Mouse (Mus musculus) forelimb bud, embryonic 11.5 days (tissue): ENCODE results near the gene Nrap.

Source experiments
- DNase-seq: peaks from one replicate; pipeline ENCODE4 v3.0.0-alpha.2; 2012; ENCODE audit warnings: low read depth, low spot score

The Nrap gene

DNA sequence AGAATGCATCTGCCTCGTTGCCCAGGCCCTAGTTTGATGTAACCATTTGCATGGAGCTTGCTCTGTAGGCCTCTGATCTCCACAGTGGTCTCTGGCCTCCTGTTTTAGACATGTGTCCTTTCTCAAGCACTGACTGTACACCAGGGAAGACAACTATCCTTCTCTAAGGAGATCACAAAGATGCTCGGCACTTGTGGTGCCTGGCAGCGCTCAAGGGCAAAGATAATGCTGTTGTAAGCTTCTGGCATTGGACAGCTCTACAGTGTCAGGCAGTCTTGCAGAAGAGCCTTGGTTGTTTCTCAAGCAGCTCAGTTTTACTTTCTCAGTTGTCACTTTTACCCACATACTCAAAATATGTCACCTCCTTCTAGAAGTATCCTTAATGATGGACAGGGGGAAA, 73.3 kb downstream of the Nrap start:
- DNase-seq, result no peak

- DNase-seq, result no peak
Measured at GRCm38 (mm10) chr19:56300835-56301234, 89.0 kb downstream of the Nrap start.

GRCm38 (mm10) chr19:56297264-56297663, 92.6 kb downstream of the Nrap start:
- DNase-seq, result no peak

GRCm38 (mm10) chr19:56296668-56297067, 93.2 kb downstream of the Nrap start:
- DNase-seq, result no peak

DNA sequence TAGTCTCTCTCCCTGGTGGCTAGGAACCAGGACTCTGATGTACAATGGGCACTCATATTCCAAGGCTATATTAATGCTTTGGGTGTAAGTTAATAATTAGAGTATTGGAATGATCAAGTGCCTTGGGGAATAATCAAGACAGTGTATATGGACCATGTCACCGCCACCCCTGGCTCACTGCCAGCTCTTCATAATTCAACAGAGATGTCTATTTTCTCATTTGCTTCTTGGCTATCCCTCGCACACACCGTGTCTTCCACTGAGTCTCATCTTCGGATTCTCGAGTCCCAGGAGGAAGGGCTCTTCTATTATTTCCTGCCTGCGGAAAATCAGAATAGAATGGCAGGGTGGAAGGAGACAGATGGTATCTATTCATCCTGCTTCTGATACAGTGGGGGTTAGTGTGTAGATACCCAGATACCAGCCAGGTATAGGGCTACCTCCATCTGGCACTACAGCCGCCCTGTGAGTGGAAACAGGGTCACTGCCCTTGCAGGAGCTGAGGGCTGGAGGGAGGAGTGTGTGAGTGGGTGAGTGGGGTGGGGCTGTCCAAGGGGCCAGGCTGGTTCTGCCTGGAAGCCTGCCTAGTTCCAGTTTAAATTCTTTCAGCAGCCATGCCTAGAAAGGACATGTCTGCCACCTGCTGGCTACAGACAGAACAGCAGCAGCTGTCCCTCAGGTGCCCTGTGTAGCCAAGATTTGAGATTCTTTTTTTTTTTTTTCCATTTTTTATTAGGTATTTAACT, 95.0 kb downstream of the Nrap start:
- DNase-seq, result peak; percentile 73

DNA sequence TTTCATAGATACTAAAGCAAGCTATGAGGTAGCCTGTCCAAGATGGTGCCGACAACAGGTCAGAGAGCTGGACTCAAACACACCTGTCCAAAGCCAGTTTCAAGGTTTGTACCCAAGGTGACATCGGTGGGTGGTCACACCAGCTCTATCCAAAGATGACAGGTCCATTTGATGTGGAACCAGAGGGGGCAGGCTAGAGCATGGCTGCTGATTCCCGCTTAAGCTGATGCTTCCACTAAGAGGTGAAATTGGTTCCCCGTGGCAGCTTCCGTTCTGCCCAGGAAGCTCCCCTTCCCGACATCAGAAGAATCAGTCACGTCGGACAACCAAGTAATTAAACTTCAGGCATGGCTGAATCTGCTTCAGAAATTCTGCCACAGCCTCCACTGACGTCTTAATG, 97.5 kb downstream of the Nrap start:
- no peak for DNase-seq

DNA sequence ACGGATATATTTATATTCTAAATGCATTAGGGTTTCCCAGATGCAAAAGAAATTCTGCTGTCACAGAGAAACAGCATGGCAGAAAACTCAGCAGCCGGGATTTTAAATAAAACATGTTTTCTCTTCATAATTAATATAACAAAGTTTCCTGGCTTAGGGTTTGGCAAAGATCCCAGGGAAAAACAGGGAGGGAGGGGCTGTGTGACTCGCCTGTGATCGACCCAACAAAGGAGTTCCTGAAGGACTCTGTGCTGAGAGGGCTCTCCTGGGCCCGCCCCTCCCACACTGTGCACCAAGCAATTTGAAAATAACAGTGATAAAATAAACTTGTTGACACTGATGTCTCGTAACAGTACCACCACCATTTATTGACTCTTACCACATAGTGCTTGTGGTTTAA, 97.9 kb downstream of the Nrap start:
- DNase-seq, result no peak

GRCm38 (mm10) chr19:56289642-56290041, 100.2 kb downstream of the Nrap start:
- DNase-seq, result no peak

DNA sequence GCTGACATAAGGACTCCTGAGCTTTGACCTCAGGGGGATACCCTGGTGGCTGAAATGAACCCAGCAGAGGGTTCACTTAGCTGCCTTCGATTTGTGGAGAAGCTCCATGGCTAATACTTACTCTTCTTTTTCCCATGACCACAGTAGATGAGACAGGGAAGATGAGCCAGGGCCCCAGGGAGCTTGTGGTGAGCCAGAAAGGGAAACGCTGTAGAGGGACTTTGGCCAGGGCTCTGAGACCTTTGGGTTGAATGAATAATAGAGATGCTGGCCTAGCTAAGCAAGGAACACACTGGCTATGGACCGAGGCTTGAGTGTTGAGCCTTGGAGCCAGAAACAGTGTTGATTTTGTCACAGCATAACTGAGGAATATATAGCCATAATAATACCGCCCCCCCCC, 101.4 kb downstream of the Nrap start:
- DNase-seq, result no peak

- DNase-seq, result no peak
Measured at GRCm38 (mm10) chr19:56287580-56288367, 102.1 kb downstream of the Nrap start.

GRCm38 (mm10) chr19:56286866-56287265, 103.0 kb downstream of the Nrap start, which contains the start of gene Habp2:
Gene Habp2 (plus strand): TSS chr19:56287137.
- DNase-seq, result no peak

DNA sequence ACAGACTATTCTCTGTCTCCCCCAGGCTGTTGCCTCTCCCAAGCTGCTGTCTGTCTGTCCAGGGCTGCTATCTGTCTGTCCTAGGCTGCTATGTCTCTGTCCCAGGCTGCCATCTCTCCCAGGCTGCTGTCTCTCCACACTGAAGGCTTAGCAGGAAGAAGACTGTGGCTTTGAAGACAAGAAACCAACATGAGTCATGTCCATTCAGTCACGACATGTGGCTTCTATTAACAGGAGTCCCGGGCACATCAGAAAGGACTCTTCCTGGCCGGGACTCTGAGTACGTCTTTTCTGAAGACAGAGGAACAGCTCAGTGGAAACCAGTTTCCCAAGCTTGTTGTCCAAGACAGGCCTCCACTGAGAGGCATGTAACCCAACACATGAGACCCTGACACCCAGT, 104.6 kb downstream of the Nrap start:
- no peak for DNase-seq

DNA sequence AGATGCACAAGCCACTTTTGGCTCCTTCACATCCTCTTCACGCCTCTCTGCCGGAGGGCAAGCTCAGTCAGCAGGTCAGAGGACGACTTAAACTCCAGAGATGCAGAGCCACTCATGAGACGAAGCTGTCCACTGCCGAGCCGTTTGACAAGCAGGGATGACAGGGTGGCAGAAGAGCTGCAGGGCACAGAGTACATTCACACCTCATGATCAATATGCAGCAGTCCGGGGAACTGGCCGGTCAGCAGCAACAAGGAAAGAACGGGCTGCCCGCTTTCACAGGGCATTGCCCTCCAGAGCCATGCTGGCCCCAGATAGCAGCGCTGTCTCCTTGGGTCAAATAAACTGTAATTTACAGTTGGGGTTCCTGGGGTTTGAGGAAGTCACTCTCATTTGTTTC, 111.5 kb downstream of the Nrap start:
- DNase-seq, result no peak

- no peak for DNase-seq
Measured at GRCm38 (mm10) chr19:56277951-56278350, 111.9 kb downstream of the Nrap start.

DNA sequence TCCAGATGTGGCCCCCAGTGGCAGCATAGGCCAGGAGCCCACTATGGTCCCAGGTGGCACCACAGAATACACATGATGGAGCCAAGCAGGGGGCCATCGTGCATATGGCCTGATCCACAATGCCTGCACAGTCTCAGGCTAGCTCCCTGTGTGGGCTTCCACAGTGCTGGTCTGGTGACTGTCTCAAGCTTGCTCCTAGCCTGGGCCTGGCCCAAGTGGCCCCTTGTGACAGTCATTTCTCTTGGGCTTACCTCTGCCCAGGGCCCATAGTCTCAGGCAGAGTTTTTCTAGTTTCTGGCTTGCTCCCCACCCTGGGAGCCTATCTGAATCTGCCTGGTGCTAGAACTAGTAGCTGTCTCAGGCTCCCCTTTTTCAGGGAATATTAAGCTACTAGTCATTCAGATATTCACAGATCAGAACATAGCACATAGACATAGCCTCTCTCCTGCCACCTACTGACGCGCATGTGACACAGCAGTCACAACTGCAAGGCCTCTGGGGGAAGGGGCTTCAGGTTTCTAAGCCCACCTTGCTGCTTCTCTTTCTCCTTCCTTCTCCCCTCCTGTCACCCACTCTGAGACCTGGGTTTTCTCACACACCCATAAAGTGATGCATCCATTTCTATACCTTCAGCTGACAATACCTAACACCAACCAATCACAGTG, 112.6 kb downstream of the Nrap start:
- peak; percentile 31 for DNase-seq

DNA sequence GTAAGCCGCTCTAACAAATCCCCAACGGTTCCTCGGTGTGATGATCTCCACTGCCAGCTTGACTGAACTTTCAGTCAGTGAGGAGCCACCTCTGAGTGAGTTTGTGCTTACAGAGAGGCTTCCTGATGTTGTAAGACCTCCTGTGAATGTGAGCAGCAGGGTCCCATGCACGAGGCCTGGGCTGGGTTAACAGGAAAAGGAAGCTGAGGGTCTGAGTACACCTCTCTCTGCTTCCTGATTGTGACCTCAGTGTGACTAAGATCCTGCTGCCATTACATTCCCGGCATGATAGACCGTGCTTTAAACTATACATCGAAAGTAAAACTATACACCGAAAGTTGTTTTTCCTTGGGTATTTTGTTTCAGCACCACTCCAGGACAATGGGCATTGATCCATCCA, 117.8 kb downstream of the Nrap start:
- DNase-seq, result no peak
